Mouse (Mus musculus): ENCODE data around the gene C330007P06Rik. TPM values are rescaled to one million over a fixed set of nuclear protein-coding genes. Genes with fewer than 3 reads are reported as not detected.
A peak's percentile ranks its signal among the peaks of the same experiment; 100 is the strongest.

The C330007P06Rik gene
- total RNA-seq (2014; rRNA removed) (22.0 and 28.6 TPM in 2 replicates), polyA plus RNA-seq (2015; fragmentation: Nextera tagmentation; extraction: Ambion mirVana) (16.9 and 18.8 TPM in 2 replicates)

GRCm38 (mm10) chrX:36873765-36874164 is at the start of gene C330007P06Rik, which contains the start of gene Ube2a:
Gene C330007P06Rik, minus strand, starts transcription at chrX:36874111.
Gene Ube2a, plus strand, starts transcription at chrX:36873900.
- DNase-seq (ENCODE audit: low spot score) (no peak), ATAC-seq (ENCODE audit: low FRiP score) (peak; percentile 24; the same call in 1 of the 2 replicates)
- H3K36me3 ChIP-seq (ENCODE audit: insufficient read depth, low read length) = no peaks in the 10 kb centered on the region
- H3K9me3 ChIP-seq (ENCODE audit: low read length) = no peaks in the 10 kb centered on the region
- peak within 1 kb of the TSS; percentile 71 for H3K9ac ChIP-seq (replicated peaks; ENCODE audit: low read length, poor library complexity, severe bottlenecking)
- no peak for TF ChIP-seq CTCF (IDR thresholded peaks at IDR 0.05)
- peak within 1 kb of the TSS; percentile 69 for H3K4me3 ChIP-seq (ENCODE audit: low read depth, low read length)
- WGBS = 23% methylated on average over 8 of the region's 8 CpGs
- no peaks in the 10 kb centered on the region for H3K27me3 ChIP-seq (ENCODE audit: insufficient read depth, low read length)
- no peaks in the 10 kb centered on the region for H3K4me1 ChIP-seq (ENCODE audit: insufficient read depth, low read length)
- peak within 1 kb of the TSS; percentile 62; the same call in 1 of the 2 replicates for H3K27ac ChIP-seq (ENCODE audit: low read depth, low read length)
- peak within 1 kb of the TSS; percentile 60 for H3K4me2 ChIP-seq (ENCODE audit: low read depth, low read length, poor library complexity, severe bottlenecking)

DNA sequence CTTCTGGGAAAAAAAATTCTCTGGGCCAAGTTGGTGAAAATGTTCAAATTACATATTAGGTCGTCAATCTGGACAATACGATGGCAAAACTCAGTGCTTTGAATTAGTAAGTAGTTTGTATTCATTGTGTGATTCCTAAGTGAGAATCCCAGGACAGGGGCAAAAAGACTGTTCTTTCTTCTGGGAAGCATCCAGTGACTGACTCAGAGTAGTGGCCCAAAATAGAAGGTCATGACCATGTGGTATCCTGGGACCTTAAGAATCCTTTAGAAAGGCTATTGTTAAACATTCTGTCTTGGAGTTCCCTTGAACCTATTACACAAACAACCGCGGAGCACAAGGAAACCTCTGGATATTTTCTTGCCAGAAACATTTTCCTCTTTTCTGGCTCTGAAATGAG is 47.4 kb upstream of the C330007P06Rik start:
- H3K27me3 ChIP-seq (ENCODE audit: insufficient read depth, low read length) = no peaks in the 10 kb centered on the region
- WGBS = 88% methylated on average over 4 of the region's 4 CpGs
- H3K9me3 ChIP-seq (ENCODE audit: low read length) = no peaks in the 10 kb centered on the region
- no peak for TF ChIP-seq CTCF (IDR thresholded peaks at IDR 0.05)
- no peak overlapping the region for H3K4me3 ChIP-seq (ENCODE audit: low read depth, low read length)
- H3K4me2 ChIP-seq (ENCODE audit: low read depth, low read length, poor library complexity, severe bottlenecking) = no peak overlapping the region
- DNase-seq (ENCODE audit: low spot score) (no peak), ATAC-seq (ENCODE audit: low FRiP score) (no peak)
- H3K9ac ChIP-seq (replicated peaks; ENCODE audit: low read length, poor library complexity, severe bottlenecking) = no peak overlapping the region
- no peaks in the 10 kb centered on the region for H3K36me3 ChIP-seq (ENCODE audit: insufficient read depth, low read length)
- H3K27ac ChIP-seq (ENCODE audit: low read depth, low read length) = no peak overlapping the region
- no peaks in the 10 kb centered on the region for H3K4me1 ChIP-seq (ENCODE audit: insufficient read depth, low read length)

- no peak for ATAC-seq (ENCODE audit: low FRiP score)
- Histone ChIP-seq H3K4me1 (ENCODE audit: insufficient read depth, low read length) (no peaks in the 10 kb centered on the region), H3K9ac (replicated peaks; ENCODE audit: low read length, poor library complexity, severe bottlenecking) (no peak overlapping the region), H3K4me2 (ENCODE audit: low read depth, low read length, poor library complexity, severe bottlenecking) (no peak overlapping the region), H3K36me3 (ENCODE audit: insufficient read depth, low read length) (no peaks in the 10 kb centered on the region), H3K27ac (ENCODE audit: low read depth, low read length) (no peak overlapping the region), H3K9me3 (ENCODE audit: low read length) (no peaks in the 10 kb centered on the region), H3K27me3 (ENCODE audit: insufficient read depth, low read length) (no peaks in the 10 kb centered on the region), H3K4me3 (ENCODE audit: low read depth, low read length) (no peak overlapping the region)
- 84% methylated on average over 1 of the region's 1 CpGs for WGBS
- DNase-seq (ENCODE audit: low spot score) = no peak
- TF ChIP-seq CTCF (IDR thresholded peaks at IDR 0.05) = no peak
Observed at GRCm38 (mm10) chrX:36917749-36918148, 43.8 kb upstream of the C330007P06Rik start.

DNA sequence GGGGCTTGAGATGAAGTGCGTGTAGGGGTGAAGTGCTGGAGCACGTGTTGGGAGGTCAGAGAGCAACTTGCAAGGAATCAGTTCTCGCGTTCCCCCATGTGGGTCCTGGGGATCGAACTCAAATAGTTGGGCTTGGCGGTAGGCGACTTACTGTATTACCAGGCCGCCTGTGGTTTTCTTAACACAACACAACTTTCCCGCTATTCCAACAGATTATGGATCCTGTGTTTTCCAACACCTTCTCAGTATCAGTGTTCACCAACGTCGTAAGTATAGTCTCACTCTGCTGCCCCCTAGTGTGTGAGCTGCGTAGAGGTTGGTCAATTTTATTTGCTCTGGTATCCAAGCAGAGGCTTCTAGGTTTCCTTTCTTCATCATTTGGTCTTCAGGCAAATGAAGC is 37.4 kb upstream of the C330007P06Rik start:
- DNase-seq (ENCODE audit: low spot score) (peak; percentile 62), ATAC-seq (ENCODE audit: low FRiP score) (no peak)
- 51% methylated on average over 12 of the region's 12 CpGs for WGBS
- H3K27ac ChIP-seq (ENCODE audit: low read depth, low read length) = no peak overlapping the region
- no peak overlapping the region for H3K9ac ChIP-seq (replicated peaks; ENCODE audit: low read length, poor library complexity, severe bottlenecking)
- peak; percentile 72 for TF ChIP-seq CTCF (IDR thresholded peaks at IDR 0.05)
- no peaks in the 10 kb centered on the region for H3K9me3 ChIP-seq (ENCODE audit: low read length)
- H3K4me2 ChIP-seq (ENCODE audit: low read depth, low read length, poor library complexity, severe bottlenecking) = no peak overlapping the region
- no peaks in the 10 kb centered on the region for H3K36me3 ChIP-seq (ENCODE audit: insufficient read depth, low read length)
- H3K4me1 ChIP-seq (ENCODE audit: insufficient read depth, low read length) = no peaks in the 10 kb centered on the region
- no peaks in the 10 kb centered on the region for H3K27me3 ChIP-seq (ENCODE audit: insufficient read depth, low read length)
- no peak overlapping the region for H3K4me3 ChIP-seq (ENCODE audit: low read depth, low read length)

GRCm38 (mm10) chrX:36906539-36906938 is 32.6 kb upstream of the C330007P06Rik start:
- Histone ChIP-seq H3K27ac (ENCODE audit: low read depth, low read length) (no peak overlapping the region), H3K36me3 (ENCODE audit: insufficient read depth, low read length) (no peaks in the 10 kb centered on the region), H3K4me3 (ENCODE audit: low read depth, low read length) (no peak overlapping the region), H3K9me3 (ENCODE audit: low read length) (no peaks in the 10 kb centered on the region), H3K9ac (replicated peaks; ENCODE audit: low read length, poor library complexity, severe bottlenecking) (no peak overlapping the region), H3K4me2 (ENCODE audit: low read depth, low read length, poor library complexity, severe bottlenecking) (no peak overlapping the region), H3K4me1 (ENCODE audit: insufficient read depth, low read length) (no peaks in the 10 kb centered on the region), H3K27me3 (ENCODE audit: insufficient read depth, low read length) (no peaks in the 10 kb centered on the region)
- 29% methylated on average over 5 of the region's 5 CpGs for WGBS
- TF ChIP-seq CTCF (IDR thresholded peaks at IDR 0.05) = peak; percentile 53
- DNase-seq (ENCODE audit: low spot score) = peak; percentile 24
- no peak for ATAC-seq (ENCODE audit: low FRiP score)

DNA sequence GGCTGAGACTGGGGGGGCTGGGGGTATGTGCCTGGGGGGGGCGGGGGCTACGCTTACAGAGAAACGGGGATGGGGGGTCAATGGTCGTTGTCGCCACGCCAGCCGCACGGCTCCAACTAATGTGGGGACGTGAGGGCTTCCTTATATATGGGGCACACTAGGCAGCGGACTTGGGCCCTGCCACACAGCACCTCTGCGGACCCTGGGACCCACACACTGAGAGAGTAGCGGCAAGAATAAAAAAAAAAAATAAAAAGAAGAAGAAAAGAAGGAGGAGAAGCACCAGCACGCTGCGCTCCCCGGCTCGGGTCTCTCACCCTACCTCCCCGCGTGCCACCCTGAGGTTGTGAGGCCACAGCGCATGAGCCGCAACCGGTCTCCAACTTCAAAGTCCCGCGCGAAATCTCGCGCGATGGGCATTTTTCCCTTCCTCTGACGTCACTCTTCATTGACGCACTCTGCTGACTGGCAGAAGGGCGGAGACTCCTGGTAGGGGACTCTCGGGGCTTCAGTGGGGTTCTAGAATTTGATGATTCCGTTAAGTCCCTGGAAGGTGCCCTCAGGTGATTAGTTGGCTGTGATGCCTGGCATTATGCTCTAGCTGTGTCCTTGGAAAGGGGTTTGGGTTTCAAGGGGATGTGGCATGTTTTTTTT is 29.3 kb upstream of the C330007P06Rik start:
- Histone ChIP-seq H3K9ac (replicated peaks; ENCODE audit: low read length, poor library complexity, severe bottlenecking) (peak overlapping the region; percentile 70), H3K4me1 (ENCODE audit: insufficient read depth, low read length) (no peaks in the 10 kb centered on the region), H3K9me3 (ENCODE audit: low read length) (no peaks in the 10 kb centered on the region), H3K27me3 (ENCODE audit: insufficient read depth, low read length) (no peaks in the 10 kb centered on the region), H3K27ac (ENCODE audit: low read depth, low read length) (peak overlapping the region; percentile 80), H3K4me2 (ENCODE audit: low read depth, low read length, poor library complexity, severe bottlenecking) (peak overlapping the region; percentile 46), H3K36me3 (ENCODE audit: insufficient read depth, low read length) (no peaks in the 10 kb centered on the region), H3K4me3 (ENCODE audit: low read depth, low read length) (peak overlapping the region; percentile 56)
- DNase-seq (ENCODE audit: low spot score) (peak; percentile 95), ATAC-seq (ENCODE audit: low FRiP score) (peak; percentile 90)
- TF ChIP-seq CTCF (IDR thresholded peaks at IDR 0.05) = no peak
- 23% methylated on average over 31 of the region's 32 CpGs for WGBS

Measured in midbrain, postnatal 0 days (tissue).